Mouse (Mus musculus): ENCODE measurements around the gene Wdr17. TPM values are rescaled to one million over a fixed set of nuclear protein-coding genes. Genes with fewer than 3 reads are reported as not detected.

The Wdr17 gene
- total and polyA plus RNA-seq, 3 experiments: not detected

- TF ChIP-seq POLR2A (IDR thresholded peaks at IDR 0.05; ENCODE audit: insufficient read depth, low read depth, low read length) (no peak), CTCF (IDR thresholded peaks at IDR 0.05) (no peak), EP300 (IDR thresholded peaks at IDR 0.05; ENCODE audit: insufficient read depth, low read depth, low read length) (no peak)
- Histone ChIP-seq H3K27ac (no peak overlapping the region), H3K27me3 (ENCODE audit: control insufficient read depth, insufficient read depth, low read length) (no peaks in the 10 kb centered on the region), H3K4me1 (ENCODE audit: control insufficient read depth, insufficient read depth, low read length) (no peaks in the 10 kb centered on the region), H3K9ac (ENCODE audit: low read depth, low read length) (no peak overlapping the region), H3K4me3 (no peak overlapping the region), H3K36me3 (ENCODE audit: control insufficient read depth, insufficient read depth, low read length) (no peaks in the 10 kb centered on the region), H3K79me2 (replicated peaks; ENCODE audit: control insufficient read depth, insufficient read depth, low read length) (no peaks in the 10 kb centered on the region)
- intact Hi-C loops (cut with DNase I): no loop called here
- WGBS: 75% methylated on average over 2 of the region's 2 CpGs
- no peak for DNase-seq
Observed at GRCm38 (mm10) chr8:54899444-54899843, 12.5 kb upstream of the Wdr17 start.

- Histone ChIP-seq H3K27ac (no peak overlapping the region), H3K9ac (ENCODE audit: low read depth, low read length) (no peak overlapping the region), H3K4me3 (no peak overlapping the region), H3K27me3 (ENCODE audit: control insufficient read depth, insufficient read depth, low read length) (no peaks in the 10 kb centered on the region), H3K79me2 (replicated peaks; ENCODE audit: control insufficient read depth, insufficient read depth, low read length) (no peaks in the 10 kb centered on the region), H3K4me1 (ENCODE audit: control insufficient read depth, insufficient read depth, low read length) (no peaks in the 10 kb centered on the region), H3K36me3 (ENCODE audit: control insufficient read depth, insufficient read depth, low read length) (no peaks in the 10 kb centered on the region)
- no peak for DNase-seq
- intact Hi-C loops (cut with DNase I): no loop called here
- 59% methylated on average over 2 of the region's 2 CpGs for WGBS
- TF ChIP-seq POLR2A (IDR thresholded peaks at IDR 0.05; ENCODE audit: insufficient read depth, low read depth, low read length): no peak
- TF ChIP-seq CTCF (IDR thresholded peaks at IDR 0.05): no peak
- TF ChIP-seq EP300 (IDR thresholded peaks at IDR 0.05; ENCODE audit: insufficient read depth, low read depth, low read length): no peak
Observed at GRCm38 (mm10) chr8:54894637-54895322, 7.8 kb upstream of the Wdr17 start.

- Histone ChIP-seq H3K79me2 (replicated peaks; ENCODE audit: control insufficient read depth, insufficient read depth, low read length) (no peaks in the 10 kb centered on the region), H3K27me3 (ENCODE audit: control insufficient read depth, insufficient read depth, low read length) (no peaks in the 10 kb centered on the region), H3K36me3 (ENCODE audit: control insufficient read depth, insufficient read depth, low read length) (no peaks in the 10 kb centered on the region), H3K9ac (ENCODE audit: low read depth, low read length) (no peak overlapping the region), H3K27ac (no peak overlapping the region), H3K4me1 (ENCODE audit: control insufficient read depth, insufficient read depth, low read length) (no peaks in the 10 kb centered on the region), H3K4me3 (no peak overlapping the region)
- WGBS: 79% methylated on average over 1 of the region's 1 CpGs
- no peak for DNase-seq
- intact Hi-C loops (cut with DNase I): no loop called here
- TF ChIP-seq EP300 (IDR thresholded peaks at IDR 0.05; ENCODE audit: insufficient read depth, low read depth, low read length): no peak
- TF ChIP-seq POLR2A (IDR thresholded peaks at IDR 0.05; ENCODE audit: insufficient read depth, low read depth, low read length): no peak
- TF ChIP-seq CTCF (IDR thresholded peaks at IDR 0.05): no peak
Observed at GRCm38 (mm10) chr8:54894180-54894579, 7.2 kb upstream of the Wdr17 start.

- H3K27ac ChIP-seq: no peak overlapping the region
Observed at GRCm38 (mm10) chr8:54886560-54886959, 424 bp downstream of the Wdr17 start.

GRCm38 (mm10) chr8:54876458-54876857 is 10.5 kb downstream of the Wdr17 start:
- WGBS: 80% methylated on average over 4 of the region's 4 CpGs
- no peak for DNase-seq

More at GRCm38 (mm10) chr8:54886560-54886959, 424 bp downstream of the Wdr17 start:
- TF ChIP-seq POLR2A (IDR thresholded peaks at IDR 0.05; ENCODE audit: insufficient read depth, low read depth, low read length) (no peak), CTCF (IDR thresholded peaks at IDR 0.05) (no peak), EP300 (IDR thresholded peaks at IDR 0.05; ENCODE audit: insufficient read depth, low read depth, low read length) (no peak)
- intact Hi-C loops (cut with DNase I): no loop called here
- DNase-seq: no peak
- 57% methylated on average over 4 of the region's 4 CpGs for WGBS
- H3K4me3 ChIP-seq: no peak overlapping the region
- H3K9ac ChIP-seq (ENCODE audit: low read depth, low read length): no peak overlapping the region
- H3K4me1 ChIP-seq (ENCODE audit: control insufficient read depth, insufficient read depth, low read length): no peaks in the 10 kb centered on the region
- H3K79me2 ChIP-seq (replicated peaks; ENCODE audit: control insufficient read depth, insufficient read depth, low read length): no peaks in the 10 kb centered on the region
- no peaks in the 10 kb centered on the region for H3K27me3 ChIP-seq (ENCODE audit: control insufficient read depth, insufficient read depth, low read length)
- H3K36me3 ChIP-seq (ENCODE audit: control insufficient read depth, insufficient read depth, low read length): no peaks in the 10 kb centered on the region

GRCm38 (mm10) chr8:54864761-54865064 is 22.3 kb downstream of the Wdr17 start:
- Histone ChIP-seq H3K27me3 (ENCODE audit: control insufficient read depth, insufficient read depth, low read length) (no peaks in the 10 kb centered on the region), H3K79me2 (replicated peaks; ENCODE audit: control insufficient read depth, insufficient read depth, low read length) (no peaks in the 10 kb centered on the region), H3K36me3 (ENCODE audit: control insufficient read depth, insufficient read depth, low read length) (no peaks in the 10 kb centered on the region), H3K4me1 (ENCODE audit: control insufficient read depth, insufficient read depth, low read length) (no peaks in the 10 kb centered on the region), H3K9ac (ENCODE audit: low read depth, low read length) (no peak overlapping the region), H3K4me3 (no peak overlapping the region), H3K27ac (no peak overlapping the region)
- no peak for TF ChIP-seq POLR2A (IDR thresholded peaks at IDR 0.05; ENCODE audit: insufficient read depth, low read depth, low read length)
- no peak for TF ChIP-seq CTCF (IDR thresholded peaks at IDR 0.05)
- no peak for TF ChIP-seq EP300 (IDR thresholded peaks at IDR 0.05; ENCODE audit: insufficient read depth, low read depth, low read length)
- intact Hi-C loops (cut with DNase I): no loop called here
- WGBS: 63% methylated on average over 1 of the region's 1 CpGs
- no peak for DNase-seq

More at GRCm38 (mm10) chr8:54876458-54876857, 10.5 kb downstream of the Wdr17 start:
- Histone ChIP-seq H3K79me2 (replicated peaks; ENCODE audit: control insufficient read depth, insufficient read depth, low read length) (no peaks in the 10 kb centered on the region), H3K36me3 (ENCODE audit: control insufficient read depth, insufficient read depth, low read length) (no peaks in the 10 kb centered on the region), H3K27me3 (ENCODE audit: control insufficient read depth, insufficient read depth, low read length) (no peaks in the 10 kb centered on the region), H3K4me3 (no peak overlapping the region), H3K9ac (ENCODE audit: low read depth, low read length) (no peak overlapping the region), H3K27ac (no peak overlapping the region), H3K4me1 (ENCODE audit: control insufficient read depth, insufficient read depth, low read length) (no peaks in the 10 kb centered on the region)
- intact Hi-C loops (cut with DNase I): no loop called here
- no peak for TF ChIP-seq CTCF (IDR thresholded peaks at IDR 0.05)
- TF ChIP-seq EP300 (IDR thresholded peaks at IDR 0.05; ENCODE audit: insufficient read depth, low read depth, low read length): no peak
- no peak for TF ChIP-seq POLR2A (IDR thresholded peaks at IDR 0.05; ENCODE audit: insufficient read depth, low read depth, low read length)

Measured in heart, adult 2 months (tissue).